Mouse (Mus musculus) adrenal gland, adult (tissue): ENCODE measurements around the gene Tspan8.

Source experiments
- DNase-seq, 2 experiments: peaks; one replicate each; pipeline ENCODE4 v3.0.0; 2022 to 2023; ENCODE audit warnings: low spot score in 1 of 2; ENCODE audit not compliant: inconsistent age in 2 of 2

Gene Tspan8

GRCm38 (mm10) chr10:115830726-115831125 is 14.1 kb downstream of the Tspan8 start:
- DNase-seq, result no peak

GRCm38 (mm10) chr10:115834017-115834416 is 17.4 kb downstream of the Tspan8 start:
- no peak for DNase-seq

- peak in 1 of 2 experiments; percentile 31 for DNase-seq
Measured at GRCm38 (mm10) chr10:115846930-115847329, 30.3 kb downstream of the Tspan8 start.

- no peak for DNase-seq
Measured at GRCm38 (mm10) chr10:115848511-115848910, 31.9 kb downstream of the Tspan8 start.

- no peak for DNase-seq
Measured at GRCm38 (mm10) chr10:115860210-115860880, 43.7 kb downstream of the Tspan8 start.

- DNase-seq, result no peak
Measured at GRCm38 (mm10) chr10:115861967-115862366, 45.3 kb downstream of the Tspan8 start.

- DNase-seq, result no peak
Measured at GRCm38 (mm10) chr10:115882757-115883156, 66.1 kb downstream of the Tspan8 start.

- DNase-seq, result no peak
Measured at GRCm38 (mm10) chr10:115891924-115892323, 75.3 kb downstream of the Tspan8 start.

- no peak for DNase-seq
Measured at GRCm38 (mm10) chr10:115892973-115893372, 76.3 kb downstream of the Tspan8 start.

- DNase-seq, result no peak
Measured at GRCm38 (mm10) chr10:115894045-115894444, 77.4 kb downstream of the Tspan8 start.

GRCm38 (mm10) chr10:115896764-115897163 is 80.1 kb downstream of the Tspan8 start:
- no peak for DNase-seq

GRCm38 (mm10) chr10:115897235-115897634 is 80.6 kb downstream of the Tspan8 start:
- DNase-seq, result no peak
